Mouse (Mus musculus) right cerebral cortex, adult 18-20 months (tissue): ENCODE results near the gene St8sia1.

Experiments
- DNase-seq: peaks from one replicate; pipeline ENCODE4 v3.0.0; 2022; ENCODE audit warnings: mixed read lengths

Gene St8sia1

DNA sequence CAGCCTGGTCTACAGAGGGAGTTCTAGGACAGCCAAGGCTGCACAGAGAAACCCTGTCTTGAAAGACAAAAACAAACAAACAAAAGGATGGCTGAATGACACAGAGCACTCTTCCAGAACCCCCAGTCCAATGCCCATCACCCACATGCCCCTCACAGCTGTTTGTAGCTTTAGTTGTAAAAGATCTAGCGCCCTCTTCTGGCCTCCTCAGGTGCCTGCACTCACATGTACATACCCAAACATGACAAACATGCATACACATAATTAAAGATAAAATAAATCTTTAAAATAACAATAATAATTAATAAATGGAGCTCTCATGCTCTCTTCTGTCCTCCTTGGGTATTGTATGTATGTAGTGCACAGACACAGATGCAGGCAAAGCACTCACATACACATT is 13.0 kb upstream of the St8sia1 start:
- no peak for DNase-seq

DNA sequence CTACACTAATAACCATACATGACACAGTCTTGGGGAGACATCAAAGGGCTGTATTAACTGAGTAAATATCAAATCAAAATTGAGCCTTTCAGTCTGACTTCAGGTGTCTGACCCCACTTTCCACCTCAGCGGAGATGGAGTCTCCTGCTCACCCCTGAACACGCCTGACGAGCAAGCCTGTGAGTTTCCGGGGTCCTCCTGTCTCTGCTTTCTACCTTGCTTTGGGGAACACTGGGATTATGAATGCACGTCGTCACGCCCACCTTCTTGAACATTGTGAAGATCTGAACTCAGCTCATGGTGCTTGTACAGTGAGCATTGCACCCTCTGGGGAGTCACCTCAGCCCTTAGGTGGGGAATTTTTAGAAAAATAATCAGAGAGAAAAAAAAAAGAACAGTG is 9.0 kb upstream of the St8sia1 start:
- DNase-seq, result no peak

DNA sequence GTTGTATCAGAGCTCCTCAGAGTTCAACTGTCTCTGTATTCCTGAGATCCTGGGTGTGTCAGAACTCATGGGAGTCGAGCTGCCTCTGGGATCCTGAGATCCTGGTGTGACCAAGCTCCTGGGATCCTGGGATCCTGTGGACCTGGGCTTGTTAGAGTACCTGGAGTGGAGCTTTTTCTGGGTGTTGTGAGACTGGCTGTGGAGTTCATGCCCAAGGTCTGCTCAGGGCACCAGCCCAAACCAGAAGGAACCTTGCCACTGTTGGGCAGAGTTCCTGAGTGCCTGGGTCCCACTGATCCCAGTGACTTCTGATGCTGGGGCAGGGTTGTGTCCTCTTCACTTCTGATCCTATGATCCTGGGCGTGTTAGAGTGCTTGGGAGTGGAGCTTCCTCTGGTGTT is 8.0 kb upstream of the St8sia1 start:
- no peak for DNase-seq

GRCm38 (mm10) chr6:142967407-142967806 is 3.2 kb upstream of the St8sia1 start:
- no peak for DNase-seq

DNA sequence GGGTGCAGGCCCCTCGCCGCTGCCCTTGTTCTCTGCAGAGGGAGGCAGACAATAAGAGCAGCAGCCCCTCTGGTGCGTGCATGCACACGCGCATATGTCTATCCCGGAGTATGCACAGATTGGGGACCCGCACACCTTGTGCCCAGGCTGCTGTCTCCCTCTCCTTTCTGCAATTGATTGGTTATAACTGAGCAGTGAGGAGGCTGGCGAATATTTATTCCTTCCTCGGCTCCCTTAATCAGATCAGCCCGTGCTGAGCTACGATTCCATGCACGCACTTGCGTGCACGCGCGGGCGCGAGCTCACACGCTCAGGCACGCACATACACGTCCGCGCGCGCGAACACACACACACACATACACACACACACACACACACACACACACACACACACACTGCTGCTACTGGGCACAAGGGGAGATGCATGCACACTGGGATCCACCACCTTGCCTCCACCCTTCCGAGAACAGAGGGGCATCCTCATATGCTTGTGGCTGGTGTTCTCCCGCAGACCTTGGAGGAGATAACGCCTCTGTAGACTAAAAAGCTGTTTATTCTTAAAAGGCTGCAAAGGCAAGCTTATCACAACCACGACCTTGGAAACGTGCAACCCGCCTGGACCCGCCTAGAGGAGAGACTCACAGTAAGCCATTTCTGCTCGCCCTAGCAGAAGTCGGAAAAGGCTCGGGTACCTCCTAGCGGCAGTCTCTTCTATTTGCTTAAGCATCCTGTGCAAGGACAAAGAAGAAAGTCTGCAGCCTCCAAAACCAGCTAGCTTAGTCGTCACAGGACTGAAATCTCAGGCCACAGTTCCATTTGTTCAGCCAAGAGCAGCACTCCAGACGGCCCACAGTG is 506 bp upstream of the St8sia1 start:
- peak; percentile 90 for DNase-seq

DNA sequence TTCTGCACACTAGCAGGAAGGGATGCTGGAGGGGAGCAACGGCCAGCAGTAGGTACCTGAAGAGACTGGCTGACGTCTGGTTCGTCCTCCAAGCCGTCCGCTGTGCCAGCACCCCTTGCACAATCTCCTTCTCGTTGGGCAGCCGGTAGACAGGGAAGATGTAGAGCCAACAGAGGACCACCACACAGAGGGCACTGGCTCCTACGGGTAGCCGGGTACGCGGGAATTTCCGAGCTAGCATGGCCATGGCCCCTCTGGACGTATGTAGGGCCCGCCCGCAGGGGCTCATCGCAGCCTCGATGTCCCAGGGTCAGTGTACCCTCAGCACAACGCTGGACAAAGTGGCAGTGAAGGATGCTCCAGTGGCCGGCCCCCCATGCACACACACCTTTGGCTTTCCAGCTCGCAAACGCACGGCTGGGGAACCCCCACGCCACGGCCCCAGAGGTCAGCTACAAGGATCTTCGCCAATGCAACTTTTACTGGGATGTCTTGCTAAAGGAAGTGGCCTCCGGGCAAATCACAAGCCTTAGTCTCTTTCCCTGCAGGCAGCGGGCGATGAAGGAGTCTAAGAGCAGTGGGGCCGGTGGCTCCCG is 674 bp downstream of the St8sia1 start:
- DNase-seq, result no peak

- no peak for DNase-seq
Observed at GRCm38 (mm10) chr6:142962881-142963280, 1.4 kb downstream of the St8sia1 start.

DNA sequence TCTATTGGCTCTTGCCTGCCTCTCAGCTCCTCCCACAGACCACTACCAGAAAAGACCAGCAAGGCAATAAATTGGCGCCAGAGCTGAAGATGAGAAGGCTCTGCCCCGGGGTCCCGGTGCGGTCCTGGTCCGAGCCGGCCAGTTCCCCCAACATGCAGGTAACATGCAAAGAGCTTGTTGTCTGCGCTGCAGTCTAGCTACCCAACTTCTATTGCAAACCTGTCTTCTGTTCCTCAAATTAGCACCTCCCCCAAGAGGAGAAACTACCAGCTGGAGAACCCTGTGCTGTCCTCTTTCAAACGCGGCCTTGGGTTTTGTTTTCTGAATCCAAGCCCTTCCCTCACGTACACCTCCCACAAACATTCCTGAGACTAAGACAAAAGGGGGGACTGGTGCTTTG is 1.8 kb downstream of the St8sia1 start:
- DNase-seq, result no peak

DNA sequence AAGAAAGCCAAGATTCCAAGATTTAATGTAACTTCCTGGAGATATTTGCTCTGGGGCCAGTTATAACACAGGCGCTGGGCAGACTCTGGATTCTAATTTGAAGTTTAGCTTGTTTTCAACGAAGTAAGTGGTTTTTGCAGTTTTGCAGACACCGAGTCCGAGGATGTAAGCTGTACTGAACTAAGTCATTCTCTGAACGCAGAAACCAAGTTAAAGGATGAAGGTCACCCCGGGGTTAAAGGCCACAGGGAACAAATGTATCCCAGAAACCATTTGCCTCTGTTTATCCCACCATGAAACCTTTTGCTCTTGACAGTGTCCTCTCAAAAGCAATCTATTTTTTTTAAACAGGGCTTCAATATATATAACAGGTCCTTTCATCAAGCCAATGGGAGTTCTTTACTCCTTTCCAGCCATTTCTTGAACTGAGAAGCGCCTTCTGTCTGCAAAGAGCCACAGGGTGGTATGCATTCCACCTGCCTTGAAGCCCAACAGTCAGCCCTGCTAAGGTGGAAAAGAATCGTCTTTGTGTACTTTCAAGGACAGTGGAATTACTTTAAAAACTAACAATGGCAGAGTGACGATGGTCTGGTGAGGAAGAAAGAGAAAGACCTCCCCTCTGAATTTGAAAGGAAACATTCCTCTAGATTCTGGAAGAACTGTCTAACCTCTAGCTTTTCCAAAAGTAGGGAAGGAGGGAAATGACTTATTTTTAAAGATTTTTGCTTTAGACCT is 2.4 kb downstream of the St8sia1 start:
- no peak for DNase-seq

DNA sequence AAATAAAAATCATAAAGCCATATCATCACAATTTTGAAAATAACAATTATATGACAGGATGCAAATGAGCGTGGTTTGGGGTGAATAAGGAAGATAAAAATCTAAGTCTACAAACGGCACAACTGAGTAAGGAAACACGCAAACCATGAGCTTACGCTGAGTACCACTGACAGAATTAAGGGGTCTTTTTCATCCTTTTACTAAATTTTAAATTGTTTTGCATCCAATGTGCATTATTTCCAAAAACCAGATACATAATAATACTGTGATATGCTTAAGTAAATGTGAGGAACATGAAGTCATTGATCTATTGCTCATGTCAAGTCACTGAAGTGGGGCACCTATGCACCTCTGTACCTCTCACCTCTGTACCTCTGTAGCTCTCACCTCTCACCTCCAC is 7.7 kb downstream of the St8sia1 start:
- DNase-seq, result no peak

GRCm38 (mm10) chr6:142955281-142955680 is 9.0 kb downstream of the St8sia1 start:
- no peak for DNase-seq

GRCm38 (mm10) chr6:142953189-142953588 is 11.1 kb downstream of the St8sia1 start:
- DNase-seq, result no peak

- DNase-seq, result no peak
Observed at GRCm38 (mm10) chr6:142952361-142952954, 11.8 kb downstream of the St8sia1 start.

GRCm38 (mm10) chr6:142951564-142952308 is 12.5 kb downstream of the St8sia1 start:
- DNase-seq, result no peak

DNA sequence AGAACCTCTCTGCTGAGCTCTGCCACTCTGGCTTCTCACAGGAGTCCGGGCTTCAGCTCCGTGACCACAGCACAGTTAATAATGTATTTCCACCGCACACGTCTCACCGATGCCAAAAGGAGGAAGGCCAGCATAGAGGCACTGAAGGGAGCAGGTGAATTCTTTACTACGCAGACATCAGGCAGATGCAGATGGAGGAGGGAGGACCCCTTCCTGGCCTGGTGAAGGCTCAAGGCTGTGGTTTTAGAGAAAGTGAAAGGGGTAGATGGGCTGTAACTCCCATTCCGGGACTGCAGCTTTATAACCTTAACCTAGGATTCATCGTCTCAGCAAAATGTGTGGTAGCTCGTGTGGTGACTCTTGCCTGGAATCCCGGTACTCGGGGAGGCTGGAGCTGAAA is 13.9 kb downstream of the St8sia1 start:
- DNase-seq, result no peak

DNA sequence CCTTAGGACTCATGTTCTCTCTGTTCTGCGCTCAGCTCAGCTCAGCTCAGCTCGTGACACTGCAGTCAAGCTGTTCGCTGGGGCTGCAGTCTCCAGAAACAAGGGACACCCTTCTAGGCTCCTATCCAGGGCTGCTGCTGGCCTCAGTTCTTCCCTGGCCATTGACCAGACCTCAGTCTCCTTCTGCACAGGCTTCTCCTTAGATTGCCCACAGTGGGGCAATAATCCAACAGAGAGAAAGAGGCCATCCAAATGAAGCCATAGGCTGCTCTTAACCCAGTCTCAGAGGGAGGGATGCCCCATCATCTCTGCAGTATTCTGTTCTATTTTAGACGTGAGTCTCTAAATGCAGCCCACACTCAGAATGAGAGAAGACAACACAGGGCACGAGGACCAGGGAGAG is 15.3 kb downstream of the St8sia1 start:
- peak; percentile 67 for DNase-seq

DNA sequence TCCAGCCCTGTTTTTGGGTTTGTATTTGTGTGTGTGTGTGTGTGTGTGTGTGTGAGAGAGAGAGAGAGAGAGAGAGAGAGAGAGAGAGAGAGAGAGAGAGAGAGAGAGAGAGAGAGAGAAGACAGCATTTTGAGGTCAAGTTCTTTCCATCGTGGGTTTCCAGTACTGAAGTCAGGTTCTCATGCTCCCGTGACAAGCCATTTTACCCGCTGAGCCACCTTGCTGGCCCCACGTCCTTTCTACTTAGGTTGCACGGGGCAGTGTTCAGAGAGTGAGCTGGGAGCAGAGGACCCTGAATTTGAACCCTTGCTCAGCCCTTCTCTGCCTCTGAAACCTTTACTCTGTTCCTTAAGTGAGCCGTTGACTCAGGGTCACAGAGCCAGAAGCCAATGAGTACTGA is 17.2 kb downstream of the St8sia1 start:
- no peak for DNase-seq

DNA sequence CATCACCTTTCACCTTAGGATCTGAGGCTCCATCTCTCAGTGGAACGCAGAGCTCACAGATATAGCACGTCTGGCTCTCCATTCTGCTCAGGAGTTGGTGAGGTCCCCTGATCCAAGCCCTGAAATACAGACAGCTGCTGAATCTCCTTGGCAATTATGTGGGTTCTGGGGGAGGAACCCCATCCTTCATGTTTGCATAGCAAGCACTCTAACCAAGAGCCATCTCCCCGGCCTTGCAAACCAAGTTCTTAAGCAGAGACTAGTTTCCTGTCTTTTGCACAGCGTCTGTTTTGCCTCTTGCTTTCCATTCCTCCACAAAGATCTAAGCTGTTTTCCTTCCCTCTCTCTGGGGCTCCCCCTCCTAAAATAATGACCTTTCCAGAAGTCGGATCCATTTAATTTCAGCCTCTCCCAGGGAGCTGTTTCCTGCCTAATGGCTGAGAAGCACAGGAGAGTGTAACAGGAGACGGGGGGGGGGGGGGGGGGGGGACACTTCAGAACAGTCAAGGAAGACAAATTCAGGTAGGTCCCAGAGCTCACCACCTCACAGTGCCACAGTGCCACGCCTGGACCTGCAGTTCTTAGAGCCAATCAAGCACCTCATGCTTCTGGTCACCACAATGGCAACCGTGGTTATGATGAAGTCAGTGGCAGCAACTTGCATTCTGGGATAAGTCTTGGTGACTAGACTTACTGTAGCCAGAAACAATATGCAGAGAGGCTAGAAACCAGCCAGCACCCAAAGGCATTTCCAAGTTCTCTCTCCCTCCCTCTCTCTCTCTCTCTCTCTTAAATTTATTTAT is 18.0 kb downstream of the St8sia1 start:
- no peak for DNase-seq

- DNase-seq, result no peak
Observed at GRCm38 (mm10) chr6:142945461-142945860, 18.8 kb downstream of the St8sia1 start.

GRCm38 (mm10) chr6:142944470-142944869 is 19.8 kb downstream of the St8sia1 start:
- no peak for DNase-seq

- no peak for DNase-seq
Observed at GRCm38 (mm10) chr6:142943419-142943818, 20.8 kb downstream of the St8sia1 start.
